Mouse (Mus musculus) MEL-GATA-1-ER (cell line): ENCODE data around the gene Sept1.
A peak's percentile ranks its signal among the peaks of the same experiment; 100 is the strongest.
"Not testable (repeated sequence)": the region's sequence is repeated elsewhere in the genome, so short reads cannot be mapped to it uniquely, and the experiment has no call there.

ENCODE experiments used
- DNase-seq: peaks from one replicate; pipeline ENCODE4 v3.0.0-alpha.2; 2012; ENCODE audit warnings: low read depth; ENCODE audit errors: extremely low read depth

The Sept1 gene

DNA sequence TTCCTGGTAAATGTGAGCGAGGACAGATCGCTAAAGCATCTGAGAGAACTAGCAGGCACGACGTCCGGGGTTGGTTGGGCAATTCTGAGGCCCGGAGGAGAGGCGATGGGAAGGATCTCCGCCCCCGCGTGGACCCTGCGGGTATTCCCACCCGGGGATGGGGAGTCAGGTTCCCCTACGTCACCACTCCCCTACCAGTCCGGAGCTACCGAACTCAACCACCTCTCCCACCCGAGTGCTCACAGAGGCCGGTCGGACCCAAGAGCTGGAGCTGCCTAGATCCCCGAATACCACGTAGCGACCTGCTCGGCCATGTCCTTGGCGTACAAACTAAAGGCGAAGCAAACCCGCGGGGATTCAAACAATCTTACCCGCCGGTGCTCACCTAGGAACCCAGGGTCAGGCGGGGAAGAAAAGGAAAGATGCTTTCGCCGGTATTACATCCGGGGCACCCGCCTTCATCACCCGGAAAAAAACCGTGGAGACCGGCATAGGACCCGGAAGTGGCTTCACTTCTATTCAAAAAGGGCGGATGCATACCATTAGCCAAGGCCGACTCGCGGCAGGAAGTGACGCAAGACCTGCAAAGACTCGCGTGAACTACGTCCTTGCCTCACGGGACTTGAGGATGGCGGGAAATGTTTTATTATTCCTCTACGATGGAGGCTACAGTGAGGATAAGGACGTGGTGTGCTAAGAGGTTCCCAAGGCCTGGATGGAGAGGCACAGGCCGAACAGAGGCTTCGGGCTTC lies 37.2 kb downstream of the Sept1 start, which contains the start of gene Cd2bp2:
Gene Cd2bp2 (minus strand): TSS at position 507 of the 752 bp plus-strand sequence.
- peak; percentile 97 for DNase-seq

GRCm38 (mm10) chr7:127194633-127195029 lies 38.3 kb downstream of the Sept1 start:
- DNase-seq = no peak

DNA sequence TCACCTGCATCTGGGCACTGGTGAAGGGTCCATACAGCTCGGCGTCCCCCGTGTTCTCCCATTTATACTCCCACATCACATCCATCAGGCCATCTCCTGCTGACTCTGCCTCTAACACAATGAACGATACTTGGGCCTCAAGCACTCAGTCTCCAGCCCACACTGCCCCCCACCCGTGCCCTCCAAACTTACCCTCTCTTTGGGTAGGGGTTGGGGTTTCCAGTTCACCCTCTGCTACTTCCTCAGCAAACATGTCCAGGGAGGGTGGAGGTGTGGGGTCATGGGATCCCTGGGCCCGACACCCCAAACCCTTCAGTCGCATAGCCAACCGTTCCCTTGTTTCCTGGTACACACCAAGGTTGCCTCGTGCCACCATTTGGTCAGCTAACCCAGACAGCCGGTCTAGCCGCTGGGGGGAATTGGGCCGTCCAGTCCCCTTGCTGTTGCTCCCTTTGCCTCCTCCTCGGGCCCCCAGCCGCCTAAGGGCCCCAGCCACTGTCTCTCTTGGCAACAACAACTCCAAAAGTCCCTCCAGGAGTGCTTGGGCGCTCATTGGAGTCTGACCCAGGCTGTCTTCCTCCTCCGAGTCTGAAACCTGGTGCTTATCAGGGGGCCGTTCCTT lies 38.8 kb downstream of the Sept1 start:
- no peak for DNase-seq

DNA sequence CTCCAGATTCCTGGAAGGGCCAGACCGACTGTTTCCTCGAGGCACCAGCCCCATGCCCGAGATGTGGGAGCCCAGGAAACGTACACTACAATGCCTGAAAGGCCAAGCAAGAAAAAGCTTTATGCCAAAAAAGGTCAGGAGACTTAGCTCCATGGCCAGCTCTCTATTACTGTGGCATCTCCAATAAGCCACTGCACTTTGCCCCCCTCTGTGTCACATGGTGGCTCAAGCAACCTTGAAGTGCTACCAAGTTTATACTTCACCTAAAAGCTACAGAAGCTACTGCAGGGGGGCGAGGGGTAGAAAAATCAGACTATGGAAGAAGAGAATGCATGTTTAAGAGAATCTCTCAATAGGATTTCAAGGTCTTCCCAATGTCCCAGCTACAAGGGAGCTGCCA lies 39.9 kb downstream of the Sept1 start:
- DNase-seq = no peak

GRCm38 (mm10) chr7:127190672-127191071 lies 42.3 kb downstream of the Sept1 start:
- DNase-seq = no peak

DNA sequence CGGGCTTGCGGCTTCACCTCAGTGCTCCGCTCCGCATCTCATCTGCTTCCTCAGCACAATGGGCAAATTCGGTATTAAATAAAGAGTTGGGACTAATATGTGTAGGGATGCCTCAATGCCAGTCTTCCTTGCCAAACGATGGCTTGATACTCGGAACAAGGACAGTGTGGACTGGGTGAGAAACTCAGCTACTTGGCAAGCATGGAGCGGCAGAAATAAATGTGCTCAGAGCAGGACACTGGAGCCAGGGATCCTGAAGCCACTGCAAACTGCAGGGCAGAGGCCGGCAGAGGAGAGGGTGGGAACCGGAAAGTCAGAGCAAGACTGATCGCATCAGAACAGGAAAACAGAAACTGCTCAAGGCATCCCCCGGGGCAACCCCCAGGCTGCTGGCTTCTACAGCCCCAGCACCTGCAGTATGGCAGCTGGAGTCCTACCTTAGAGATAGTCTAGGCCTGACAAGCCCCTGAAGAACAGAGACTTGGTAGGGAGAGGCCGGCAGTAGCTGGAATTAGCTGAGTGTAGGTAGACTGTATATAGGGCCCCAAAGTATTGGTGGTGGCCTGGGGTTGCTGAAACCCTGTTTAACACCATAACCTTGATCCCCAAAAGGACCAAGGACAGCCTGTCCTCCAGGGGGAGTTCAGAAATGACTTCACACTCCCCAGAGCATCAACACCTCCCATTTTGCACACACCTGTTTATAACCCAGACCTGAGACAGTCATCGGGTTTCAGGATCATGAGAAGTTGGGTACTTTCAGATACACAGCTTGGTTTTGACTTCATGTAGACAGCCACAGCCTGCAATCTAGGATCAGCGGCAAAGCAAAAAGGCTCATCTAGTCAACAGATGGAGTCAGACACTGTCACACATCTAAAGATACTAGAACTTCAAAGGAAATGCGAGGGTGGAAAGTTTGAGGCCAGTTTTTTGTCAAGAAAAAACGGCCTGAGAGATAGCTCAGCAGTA lies 44.3 kb downstream of the Sept1 start:
- DNase-seq = no peak

DNA sequence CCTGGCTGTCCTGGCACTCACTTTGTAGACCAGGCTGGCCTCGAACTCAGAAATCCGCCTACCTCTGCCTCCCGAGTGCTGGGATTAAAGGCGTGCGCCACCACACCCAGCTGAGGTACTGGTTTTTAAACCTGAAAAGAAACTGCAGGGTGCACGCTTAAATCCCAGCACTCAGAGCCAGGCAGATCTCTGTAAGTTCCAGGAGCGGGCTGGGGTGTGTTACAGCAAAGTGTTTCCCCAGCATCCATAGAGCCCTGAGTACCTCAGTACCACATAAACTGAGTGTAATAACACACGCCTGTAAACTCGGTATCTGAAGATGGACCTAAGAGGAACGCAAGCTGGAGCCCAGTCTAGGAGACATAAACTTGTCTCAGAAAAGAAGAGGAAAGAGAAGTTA lies 45.6 kb downstream of the Sept1 start:
- no peak for DNase-seq

- DNase-seq = no peak
These were observed 47.3 kb downstream of the Sept1 start for GRCm38 (mm10) chr7:127185601-127186000.

DNA sequence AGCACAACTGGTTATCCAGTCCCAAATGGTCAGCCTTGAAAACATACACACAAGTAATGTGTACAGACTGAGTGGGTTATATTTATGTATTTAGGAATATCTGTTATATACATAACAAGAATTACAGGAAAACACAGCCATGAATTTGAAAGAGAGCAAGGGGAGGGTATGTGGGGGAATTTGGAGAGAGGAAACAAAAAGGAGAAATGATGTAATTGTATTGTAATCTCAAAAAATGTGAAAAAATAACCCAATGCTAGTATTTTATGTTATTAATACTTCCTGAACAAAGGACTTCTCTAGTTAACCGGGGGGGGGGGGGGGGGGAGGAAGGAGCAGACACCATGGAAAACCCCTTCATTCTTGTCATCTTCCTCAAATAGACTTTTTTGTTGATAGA lies 48.2 kb downstream of the Sept1 start:
- DNase-seq = no peak

- DNase-seq = peak; percentile 77
These were observed 49.1 kb downstream of the Sept1 start for GRCm38 (mm10) chr7:127183828-127184227.

GRCm38 (mm10) chr7:127183345-127183744 lies 49.6 kb downstream of the Sept1 start:
- peak; percentile 89 for DNase-seq

DNA sequence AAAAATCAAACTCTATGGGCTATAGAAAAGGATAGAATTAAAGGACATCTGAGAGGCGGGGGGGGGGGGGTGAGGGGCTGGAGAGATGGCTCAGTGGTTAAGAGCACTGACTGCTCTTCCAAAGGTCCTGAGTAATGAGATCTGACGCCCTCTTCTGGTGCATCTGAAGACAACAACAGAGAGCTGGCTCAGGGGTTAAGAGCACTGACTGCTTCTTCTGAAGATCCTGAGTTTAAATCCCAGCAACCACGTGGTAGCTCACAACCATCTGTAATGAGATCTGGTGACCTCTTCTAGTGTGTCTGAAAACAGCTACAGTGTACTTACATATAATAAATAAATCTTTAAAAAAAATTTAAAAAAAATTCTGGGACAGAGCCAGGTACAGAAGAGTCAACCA lies 51.2 kb downstream of the Sept1 start:
- not testable (repeated sequence) for DNase-seq

DNA sequence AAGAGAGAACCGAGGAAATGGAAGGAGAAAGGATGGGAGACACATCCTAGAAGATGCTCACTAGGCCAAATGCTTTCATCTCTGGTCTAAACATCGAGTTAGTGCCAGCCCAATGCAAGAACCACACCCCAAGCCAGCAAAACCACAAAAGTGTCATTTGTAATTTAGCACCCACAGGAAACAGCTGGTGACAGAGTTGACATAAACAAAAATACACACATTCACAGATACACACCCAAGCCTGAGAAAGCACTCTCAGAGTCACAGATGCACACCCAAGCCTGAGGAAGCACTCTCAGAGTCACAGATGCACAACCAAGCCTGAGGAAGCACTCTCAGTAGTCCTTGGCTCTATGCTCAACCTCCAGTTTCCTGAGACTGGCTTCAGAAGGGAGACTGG lies 52.1 kb downstream of the Sept1 start:
- DNase-seq = peak; percentile 62

DNA sequence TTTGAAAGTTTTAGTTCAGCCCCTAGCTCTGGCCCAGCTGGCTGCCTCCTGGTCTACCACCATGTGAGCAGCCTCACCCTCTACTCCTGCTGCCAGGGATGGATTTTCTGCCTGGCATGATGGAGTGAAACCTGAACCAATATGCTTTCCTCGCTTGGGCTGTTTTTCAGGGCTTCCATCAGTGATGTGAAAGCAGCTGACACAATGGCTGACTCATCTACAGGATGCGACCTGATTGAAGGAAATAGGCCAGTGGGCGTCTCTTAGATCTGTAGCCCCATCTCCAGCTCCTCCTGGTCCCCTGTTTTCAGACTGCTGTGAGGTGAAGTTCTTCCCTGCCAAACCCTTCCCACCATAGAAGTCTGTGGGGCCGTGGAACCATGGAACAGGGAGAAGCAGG lies 56.0 kb downstream of the Sept1 start:
- DNase-seq = no peak

GRCm38 (mm10) chr7:127166501-127166900 lies 66.4 kb downstream of the Sept1 start:
- no peak for DNase-seq

DNA sequence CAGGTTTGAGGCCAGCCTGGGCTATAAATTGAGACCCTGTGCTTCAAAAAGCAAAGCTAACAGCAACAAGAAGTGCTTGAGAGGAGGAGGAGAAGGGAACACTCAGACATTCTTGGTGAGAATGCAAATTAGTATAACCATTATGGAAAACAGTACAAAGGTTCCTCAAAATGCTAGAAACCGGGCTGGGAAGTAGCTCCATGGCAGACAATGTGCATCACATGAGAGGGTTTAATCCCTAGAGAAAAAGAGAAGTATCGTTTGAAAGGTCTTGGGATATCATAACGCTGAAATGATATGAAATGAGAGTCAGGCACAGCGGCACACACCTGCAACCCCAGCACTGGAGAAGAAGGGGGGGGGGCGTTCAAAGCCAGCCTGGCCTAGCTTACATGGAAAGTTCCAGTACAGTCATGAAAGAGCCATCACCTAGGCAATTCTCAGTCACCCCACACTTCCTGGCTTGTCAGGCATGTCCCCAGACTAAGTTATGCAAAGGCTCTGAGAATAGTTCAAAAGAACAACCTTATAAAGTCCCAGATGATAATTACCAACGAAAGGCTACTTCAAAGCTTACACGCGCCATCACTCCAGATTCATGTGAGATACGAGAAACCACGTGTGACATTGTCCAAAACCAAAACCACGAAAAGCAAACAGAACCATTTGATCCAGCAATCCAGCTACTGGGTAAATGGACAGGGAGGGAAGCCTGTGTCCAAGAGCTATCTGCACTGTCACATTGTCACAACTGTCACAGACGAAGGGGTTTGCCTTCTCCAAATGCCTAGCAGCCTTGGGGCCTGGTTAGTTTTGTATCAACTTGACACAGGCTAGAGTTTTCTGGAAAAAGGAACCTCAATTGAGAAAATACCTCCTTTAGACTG lies 67.1 kb downstream of the Sept1 start:
- DNase-seq = no peak
